Mouse (Mus musculus) limb, embryonic 15.5 days (tissue): ENCODE measurements around the gene Fhit. TPM values are rescaled to one million over a fixed set of nuclear protein-coding genes. Genes with fewer than 3 reads are reported as not detected.
"Not testable (repeated sequence)": the region's sequence is repeated elsewhere in the genome, so short reads cannot be mapped to it uniquely, and the experiment has no call there.

ENCODE experiments used
- ATAC-seq: fragments of 200-750 bp; cut with Nextera tagmentation; 2 replicates; pipeline ENCODE4 v1.8.0; 2017; ENCODE audit warnings: low read depth, moderate TSS enrichment; ENCODE audit not compliant: insufficient number of reproducible peaks, low FRiP score, low TSS enrichment
- H3K27ac ChIP-seq: fragments of 300-500 bp; sonication (generic); 2 replicates; pipeline ENCODE4 v1.5.1; 2015; ENCODE audit warnings: moderate library complexity, mild to moderate bottlenecking, inconsistent platforms
- H3K27me3 ChIP-seq: fragments of 300-500 bp; sonication (generic); 2 replicates; pipeline ENCODE4 v1.6.1; 2015; ENCODE audit warnings: inconsistent platforms
- H3K36me3 ChIP-seq: fragments of 300-500 bp; sonication (generic); 2 replicates; pipeline ENCODE4 v1.6.1; 2015; ENCODE audit warnings: inconsistent platforms
- H3K4me1 ChIP-seq: fragments of 300-500 bp; sonication (generic); 2 replicates; pipeline ENCODE4 v1.6.1; 2015; ENCODE audit warnings: inconsistent platforms
- H3K4me2 ChIP-seq: fragments of 300-500 bp; sonication (generic); 2 replicates; pipeline ENCODE4 v1.6.1; 2015; ENCODE audit warnings: mild to moderate bottlenecking, inconsistent platforms
- H3K4me3 ChIP-seq: fragments of 300-500 bp; sonication (generic); 2 replicates; pipeline ENCODE4 v1.5.1; 2015; ENCODE audit warnings: mild to moderate bottlenecking, inconsistent platforms
- H3K9ac ChIP-seq: fragments of 300-500 bp; sonication (generic); 2 replicates; pipeline ENCODE4 v1.6.1; 2015; ENCODE audit warnings: inconsistent platforms
- H3K9me3 ChIP-seq: fragments of 300-500 bp; sonication (generic); 2 replicates; pipeline ENCODE4 v1.6.1; 2016; ENCODE audit warnings: inconsistent platforms
- WGBS: fragments of 180-500 bp; shearing (Covaris S2); methylation state at CpG from one replicate; pipeline ENCODE4 v1.1.7; 2015; 5-methylcytosine and 5-hydroxymethylcytosine counted together
- polyA plus RNA-seq: library from polyadenylated mRNA; unstranded; fragments of >200 nt; fragmentation: Nextera tagmentation; extraction: Ambion mirVana; gene quantifications from 2 replicates; pipeline ENCODE4 v1.2.1, GENCODE M21; 2015

Fhit gene
- polyA plus RNA-seq, 1 experiment from 2014 or later = 5.2 TPM

GRCm38 (mm10) chr14:10778721-10779120 lies 383.1 kb downstream of the Fhit start:
- no peaks in the 10 kb centered on the region for H3K36me3 ChIP-seq
- WGBS = 69% methylated on average over 2 of the region's 2 CpGs
- H3K4me1 ChIP-seq = no peaks in the 10 kb centered on the region
- no peaks in the 10 kb centered on the region for H3K27me3 ChIP-seq
- no peaks in the 10 kb centered on the region for H3K9me3 ChIP-seq
- H3K9ac ChIP-seq = no peak overlapping the region
- H3K4me2 ChIP-seq = no peak overlapping the region
- no peak for ATAC-seq
- H3K4me3 ChIP-seq = no peak overlapping the region
- H3K27ac ChIP-seq = no peak overlapping the region

DNA sequence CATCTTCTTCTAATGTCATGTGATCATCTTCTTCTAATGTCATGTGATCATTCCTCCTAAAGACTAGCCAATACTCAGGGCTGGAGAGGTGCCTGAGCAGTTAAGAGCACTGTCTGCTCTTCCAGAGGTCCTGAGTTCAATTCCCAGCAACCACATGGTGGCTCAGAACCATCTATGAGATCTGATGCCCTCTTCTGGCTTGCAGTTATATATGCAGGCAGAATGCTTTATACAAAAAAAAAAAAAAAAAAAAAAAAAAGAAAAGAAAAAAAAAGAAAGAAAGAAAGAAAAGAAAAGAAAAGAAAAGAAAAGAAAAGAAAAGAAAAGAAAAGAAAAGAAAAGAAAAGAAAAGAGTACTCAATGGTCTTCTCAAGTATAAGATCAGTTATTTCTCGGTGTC lies 407.0 kb downstream of the Fhit start:
- not testable (repeated sequence) for H3K36me3 ChIP-seq, H3K9ac ChIP-seq, ATAC-seq, H3K4me3 ChIP-seq, H3K4me2 ChIP-seq, H3K27me3 ChIP-seq, H3K27ac ChIP-seq, H3K9me3 ChIP-seq, H3K4me1 ChIP-seq
- WGBS = 92% methylated on average over 1 of the region's 1 CpGs

DNA sequence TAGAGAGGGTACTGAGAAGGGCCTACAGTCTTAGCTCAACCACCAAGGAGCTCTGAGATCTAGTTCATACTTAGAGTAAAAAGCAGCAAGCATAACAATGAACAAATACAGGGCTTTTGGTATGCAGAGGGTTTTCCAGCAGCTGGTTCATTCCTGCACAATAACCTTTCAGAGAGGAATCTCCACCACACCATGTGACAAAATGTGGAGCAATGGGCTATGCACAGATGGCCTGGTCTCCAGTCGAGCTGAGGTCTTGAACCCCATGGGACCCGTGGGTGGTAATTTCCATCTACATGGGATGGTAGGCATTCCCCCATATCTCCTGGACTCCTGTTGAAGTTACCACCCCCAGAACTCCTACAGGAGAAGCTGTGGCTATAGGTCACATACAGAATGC lies 423.8 kb downstream of the Fhit start:
- Histone ChIP-seq H3K36me3 (no peaks in the 10 kb centered on the region), H3K27ac (no peak overlapping the region), H3K4me2 (no peak overlapping the region), H3K27me3 (no peaks in the 10 kb centered on the region), H3K4me1 (no peaks in the 10 kb centered on the region), H3K4me3 (no peak overlapping the region), H3K9me3 (no peaks in the 10 kb centered on the region), H3K9ac (no peak overlapping the region)
- 74% methylated on average over 2 of the region's 2 CpGs for WGBS
- no peak for ATAC-seq

GRCm38 (mm10) chr14:10722525-10722924 lies 439.3 kb downstream of the Fhit start:
- H3K27ac ChIP-seq = no peak overlapping the region
- no peak overlapping the region for H3K4me3 ChIP-seq
- no peaks in the 10 kb centered on the region for H3K36me3 ChIP-seq
- no peaks in the 10 kb centered on the region for H3K27me3 ChIP-seq
- ATAC-seq = no peak
- no peaks in the 10 kb centered on the region for H3K4me1 ChIP-seq
- H3K9me3 ChIP-seq = no peaks in the 10 kb centered on the region
- H3K9ac ChIP-seq = no peak overlapping the region
- H3K4me2 ChIP-seq = no peak overlapping the region

DNA sequence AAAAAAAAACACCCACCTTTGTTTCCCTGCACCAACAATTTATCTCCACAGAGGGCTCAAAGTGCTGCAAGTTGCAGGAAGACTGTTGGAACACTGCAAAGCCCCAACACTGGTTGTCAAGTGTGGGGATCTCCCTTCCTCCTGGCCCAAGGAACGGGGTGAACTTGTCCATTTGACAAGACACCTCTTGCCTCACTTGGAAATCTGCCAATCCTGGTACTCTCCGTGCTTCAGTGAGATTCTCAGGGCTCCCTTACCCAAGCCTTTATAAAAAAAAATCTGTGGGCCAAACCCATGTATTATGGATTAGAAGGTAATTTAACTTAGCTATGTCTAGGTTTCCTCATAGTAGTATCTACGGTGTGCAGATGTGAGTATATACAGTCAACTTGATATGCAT lies 448.9 kb downstream of the Fhit start:
- H3K9ac ChIP-seq = no peak overlapping the region
- H3K4me1 ChIP-seq = no peaks in the 10 kb centered on the region
- 61% methylated on average over 3 of the region's 3 CpGs for WGBS
- no peaks in the 10 kb centered on the region for H3K9me3 ChIP-seq
- no peak for ATAC-seq
- H3K36me3 ChIP-seq = no peaks in the 10 kb centered on the region
- H3K4me3 ChIP-seq = no peak overlapping the region
- H3K4me2 ChIP-seq = no peak overlapping the region
- H3K27ac ChIP-seq = no peak overlapping the region
- no peaks in the 10 kb centered on the region for H3K27me3 ChIP-seq

DNA sequence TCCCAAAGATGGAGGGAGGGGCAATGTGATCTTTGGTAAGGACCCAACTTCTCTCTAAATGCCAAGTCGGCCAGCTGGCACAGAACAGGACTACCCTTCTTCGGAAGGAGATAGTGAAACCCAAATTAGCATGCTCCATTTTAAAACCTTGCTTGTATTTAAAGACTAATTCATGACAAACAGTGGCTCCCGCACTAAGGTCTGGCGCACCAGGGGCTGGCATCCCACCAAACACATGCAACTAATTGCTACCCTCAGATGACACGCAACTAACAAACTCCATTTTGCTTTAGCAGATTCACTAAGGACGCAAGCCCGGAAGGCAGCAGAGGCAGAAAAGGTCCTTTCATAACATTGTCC lies 449.3 kb downstream of the Fhit start:
- Histone ChIP-seq H3K4me2 (no peak overlapping the region), H3K9ac (no peak overlapping the region), H3K27ac (no peak overlapping the region), H3K9me3 (no peaks in the 10 kb centered on the region), H3K4me3 (no peak overlapping the region), H3K4me1 (no peaks in the 10 kb centered on the region), H3K36me3 (no peaks in the 10 kb centered on the region), H3K27me3 (no peaks in the 10 kb centered on the region)
- ATAC-seq = no peak
- 71% methylated on average over 7 of the region's 7 CpGs for WGBS

GRCm38 (mm10) chr14:10711841-10712521 lies 449.9 kb downstream of the Fhit start:
- no peaks in the 10 kb centered on the region for H3K4me1 ChIP-seq
- H3K27ac ChIP-seq = no peak overlapping the region
- 89% methylated on average over 5 of the region's 5 CpGs for WGBS
- no peaks in the 10 kb centered on the region for H3K27me3 ChIP-seq
- no peak overlapping the region for H3K4me2 ChIP-seq
- H3K4me3 ChIP-seq = no peak overlapping the region
- no peaks in the 10 kb centered on the region for H3K36me3 ChIP-seq
- ATAC-seq = no peak
- no peak overlapping the region for H3K9ac ChIP-seq
- no peaks in the 10 kb centered on the region for H3K9me3 ChIP-seq

- no peaks in the 10 kb centered on the region for H3K9me3 ChIP-seq
- 42% methylated on average over 12 of the region's 12 CpGs for WGBS
- ATAC-seq = no peak
- no peak overlapping the region for H3K9ac ChIP-seq
- H3K27me3 ChIP-seq = no peaks in the 10 kb centered on the region
- no peak overlapping the region for H3K27ac ChIP-seq
- H3K4me2 ChIP-seq = no peak overlapping the region
- no peaks in the 10 kb centered on the region for H3K36me3 ChIP-seq
- no peak overlapping the region for H3K4me3 ChIP-seq
- H3K4me1 ChIP-seq = no peaks in the 10 kb centered on the region
Observed at GRCm38 (mm10) chr14:10710796-10711311, 451.0 kb downstream of the Fhit start.

GRCm38 (mm10) chr14:10701707-10702106 lies 460.1 kb downstream of the Fhit start:
- WGBS = 31% methylated on average over 2 of the region's 2 CpGs

GRCm38 (mm10) chr14:10680041-10680440 lies 481.8 kb downstream of the Fhit start:
- no peak for ATAC-seq
- Histone ChIP-seq H3K27me3 (no peaks in the 10 kb centered on the region), H3K27ac (no peak overlapping the region), H3K4me1 (no peaks in the 10 kb centered on the region), H3K9me3 (no peaks in the 10 kb centered on the region), H3K9ac (no peak overlapping the region), H3K4me2 (no peak overlapping the region), H3K4me3 (no peak overlapping the region), H3K36me3 (no peaks in the 10 kb centered on the region)
- WGBS = 72% methylated on average over 4 of the region's 4 CpGs

More at GRCm38 (mm10) chr14:10701707-10702106, 460.1 kb downstream of the Fhit start:
- Histone ChIP-seq H3K9me3 (no peaks in the 10 kb centered on the region), H3K27me3 (no peaks in the 10 kb centered on the region), H3K4me1 (no peaks in the 10 kb centered on the region), H3K9ac (no peak overlapping the region), H3K4me2 (no peak overlapping the region), H3K4me3 (no peak overlapping the region), H3K36me3 (no peaks in the 10 kb centered on the region), H3K27ac (no peak overlapping the region)
- ATAC-seq = no peak

DNA sequence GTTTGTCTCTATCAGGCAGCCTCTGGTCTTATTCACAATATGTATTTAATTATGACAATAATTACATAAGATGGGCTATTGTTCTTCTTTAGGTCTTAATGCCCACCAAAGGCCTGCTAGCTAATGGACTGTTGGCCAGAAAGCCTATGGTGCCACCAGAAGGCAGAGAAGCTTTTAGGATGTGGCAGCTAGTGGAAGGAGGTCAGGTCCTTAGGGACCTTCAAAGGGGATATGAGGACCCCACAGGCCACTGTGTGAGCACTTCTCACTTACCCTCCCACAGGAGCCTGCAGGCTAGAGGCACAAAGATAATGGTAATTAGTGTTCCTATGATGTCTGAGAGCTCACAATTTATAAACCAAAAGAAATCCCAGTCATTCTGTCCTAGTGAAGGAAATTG lies 482.2 kb downstream of the Fhit start:
- Histone ChIP-seq H3K9me3 (no peaks in the 10 kb centered on the region), H3K27ac (no peak overlapping the region), H3K4me3 (no peak overlapping the region), H3K27me3 (no peaks in the 10 kb centered on the region), H3K9ac (no peak overlapping the region), H3K36me3 (no peaks in the 10 kb centered on the region), H3K4me1 (no peaks in the 10 kb centered on the region), H3K4me2 (no peak overlapping the region)
- ATAC-seq = no peak

- Histone ChIP-seq H3K27ac (no peak overlapping the region), H3K9ac (no peak overlapping the region), H3K4me3 (no peak overlapping the region), H3K4me1 (no peaks in the 10 kb centered on the region), H3K9me3 (no peaks in the 10 kb centered on the region), H3K4me2 (no peak overlapping the region), H3K36me3 (no peaks in the 10 kb centered on the region), H3K27me3 (no peaks in the 10 kb centered on the region)
- WGBS = 53% methylated on average over 2 of the region's 2 CpGs
- no peak for ATAC-seq
Observed at GRCm38 (mm10) chr14:10677627-10678026, 484.2 kb downstream of the Fhit start.

- Histone ChIP-seq H3K4me2 (no peak overlapping the region), H3K9ac (no peak overlapping the region), H3K27me3 (no peaks in the 10 kb centered on the region), H3K36me3 (no peaks in the 10 kb centered on the region), H3K27ac (no peak overlapping the region), H3K4me1 (peaks cover 4% of the 10 kb centered on the region; the same call in 1 of the 2 replicates), H3K9me3 (no peaks in the 10 kb centered on the region), H3K4me3 (no peak overlapping the region)
- WGBS = 84% methylated on average over 4 of the region's 4 CpGs
- no peak for ATAC-seq
Observed at GRCm38 (mm10) chr14:10660247-10660646, 501.6 kb downstream of the Fhit start.
